Mouse (Mus musculus) embryonic stem cell, embryonic (primary cell): Measurements from ENCODE around the gene Txk.

Source experiments
- CTCF ChIA-PET, 4 experiments: fragments of 300-600 bp in 2 of 4; fragments of 350-600 bp in 2 of 4; sonication (Branson Sonifier 250); formaldehyde crosslinking; loops; one replicate each; lab custom pipeline; 2022; ENCODE audit warnings: inconsistent platforms in 2 of 4; lab: Charles Lee
- POLR2A ChIA-PET, 4 experiments: fragments of 300-600 bp in 2 of 4; fragments of 350-600 bp in 2 of 4; sonication (Branson Sonifier 250); formaldehyde crosslinking; loops; one replicate each; lab custom pipeline; 2022; ENCODE audit warnings: antibody characterized with exemption in 4 of 4, inconsistent platforms in 1 of 4; lab: Charles Lee

The Txk gene

GRCm38 (mm10) chr5:72661051-72661781 lies 91.4 kb downstream of the Txk start:
- CTCF ChIA-PET, result interaction anchor here in 1 of 4 experiments (0.6 kb wide), 1 partner anchor 17 kb away, joined by 3 read pairs; no protein-coding TSS in a partner anchor

GRCm38 (mm10) chr5:72658375-72658774 lies 94.2 kb downstream of the Txk start:
- CTCF ChIA-PET, result no interaction called here
- POLR2A ChIA-PET, result interaction anchor here in 1 of 4 experiments (0.6 kb wide), 1 partner anchor 242 kb away, joined by 3 read pairs; no protein-coding TSS in a partner anchor

More at GRCm38 (mm10) chr5:72661051-72661781, 91.4 kb downstream of the Txk start:
- POLR2A ChIA-PET, result interaction anchor here in 1 of 4 experiments (0.7 kb wide), 1 partner anchor 324 kb away, joined by 4 read pairs; no protein-coding TSS in a partner anchor

- ChIA-PET CTCF (interaction anchor here in 2 of 4 experiments (1.6 to 1.7 kb wide), 2 partner anchors 9 kb away, joined by 4 to 5 read pairs; no protein-coding TSS in a partner anchor), POLR2A (no interaction called here)
These were observed 96.2 kb downstream of the Txk start for GRCm38 (mm10) chr5:72656270-72656791.

GRCm38 (mm10) chr5:72653068-72653674 lies 99.4 kb downstream of the Txk start:
- POLR2A ChIA-PET, result interaction anchor here in 1 of 4 experiments (0.9 kb wide), 1 partner anchor 20 kb away, joined by 3 read pairs; no protein-coding TSS in a partner anchor
- CTCF ChIA-PET, result interaction anchor here in 3 of 4 experiments (0.6 to 1.9 kb wide), 5 partner anchors 12 to 57 kb away, joined by 3 to 6 read pairs (median 3); no protein-coding TSS in a partner anchor

- CTCF ChIA-PET, result interaction anchor here in 2 of 4 experiments (0.6 to 3.0 kb wide), 4 partner anchors 16 to 299 kb away, joined by 3 to 16 read pairs (median 8); no protein-coding TSS in a partner anchor
- POLR2A ChIA-PET, result no interaction called here
These were observed 103.4 kb downstream of the Txk start for GRCm38 (mm10) chr5:72648987-72649735.

- CTCF ChIA-PET, result interaction anchor here in 3 of 4 experiments (0.5 to 3.0 kb wide), 4 partner anchors 16 to 298 kb away, joined by 3 to 14 read pairs (median 3); no protein-coding TSS in a partner anchor
- POLR2A ChIA-PET, result interaction anchor here in 1 of 4 experiments (0.8 kb wide), 1 partner anchor 476 kb away, joined by 3 read pairs; no protein-coding TSS in a partner anchor
These were observed 104.5 kb downstream of the Txk start for GRCm38 (mm10) chr5:72647958-72648595.

GRCm38 (mm10) chr5:72647418-72647907 lies 105.1 kb downstream of the Txk start, which contains the start of gene Nipal1:
TSS of gene Nipal1 (plus strand) at chr5:72647795.
- POLR2A ChIA-PET, result interaction anchor here in 2 of 4 experiments (0.5 to 0.8 kb wide), 3 partner anchors 63 to 475 kb away, joined by 3 read pairs; partner anchors contain the start of gene Nfxl1 (in 1 of the 2)
- CTCF ChIA-PET, result interaction anchor here in 3 of 4 experiments (0.5 to 3.0 kb wide), 3 partner anchors 17 to 308 kb away, joined by 3 to 14 read pairs (median 3); no protein-coding TSS in a partner anchor

GRCm38 (mm10) chr5:72646996-72647395 lies 105.6 kb downstream of the Txk start:
- POLR2A ChIA-PET, result interaction anchor here in 2 of 4 experiments (0.5 kb wide), 2 partner anchors 63 to 88 kb away, joined by 3 read pairs; partner anchors contain the start of gene Nfxl1 (in 1 of the 2)
- CTCF ChIA-PET, result interaction anchor here in 2 of 4 experiments (0.5 to 3.0 kb wide), 2 partner anchors 18 to 307 kb away, joined by 3 to 14 read pairs; no protein-coding TSS in a partner anchor

- POLR2A ChIA-PET, result no interaction called here
- CTCF ChIA-PET, result interaction anchor here in 1 of 4 experiments (1.7 kb wide), 1 partner anchor 45 kb away, joined by 5 read pairs; no protein-coding TSS in a partner anchor
These were observed 106.4 kb downstream of the Txk start for GRCm38 (mm10) chr5:72646131-72646530.
